Mouse (Mus musculus) testis, postnatal 10 days (tissue): Measurements from ENCODE around the gene 1700012B07Rik.

Source experiments
- DNase-seq: peaks from one replicate; pipeline ENCODE4 v3.0.0; 2021; ENCODE audit warnings: low spot score

Gene 1700012B07Rik

GRCm38 (mm10) chr11:109751636-109752603 lies 75.9 kb downstream of the 1700012B07Rik start:
- no peak for DNase-seq

GRCm38 (mm10) chr11:109745210-109745609 lies 82.6 kb downstream of the 1700012B07Rik start:
- DNase-seq = no peak

- no peak for DNase-seq
Measured at GRCm38 (mm10) chr11:109737967-109738366, 89.9 kb downstream of the 1700012B07Rik start.
